Mouse (Mus musculus) heart, embryonic 12.5 days (tissue): ENCODE measurements around the gene Tspan15. TPM values are rescaled to one million over a fixed set of nuclear protein-coding genes. Genes with fewer than 3 reads are reported as not detected.

Experiments used
- ATAC-seq: fragments of 200-750 bp; cut with Nextera tagmentation; 2 replicates; pipeline ENCODE4 v1.8.0; 2017; ENCODE audit warnings: moderate TSS enrichment, moderate library complexity; ENCODE audit not compliant: insufficient number of reproducible peaks, low FRiP score
- H3K27ac ChIP-seq: fragments of 300-500 bp; sonication (generic); 2 replicates; pipeline ENCODE4 v1.5.1; 2016; ENCODE audit warnings: mild to moderate bottlenecking, moderate library complexity; ENCODE audit not compliant: poor library complexity, severe bottlenecking
- H3K27me3 ChIP-seq: fragments of 300-500 bp; sonication (generic); replicated peaks from 2 replicates; pipeline ENCODE4 v1.6.1; 2016; ENCODE audit warnings: mild to moderate bottlenecking, moderate library complexity
- H3K36me3 ChIP-seq: fragments of 300-500 bp; sonication (generic); 2 replicates; pipeline ENCODE4 v1.6.1; 2016; ENCODE audit warnings: mild to moderate bottlenecking, moderate library complexity
- H3K4me1 ChIP-seq: fragments of 300-500 bp; sonication (generic); replicated peaks from 2 replicates; pipeline ENCODE4 v1.6.1; 2016; ENCODE audit warnings: mild to moderate bottlenecking
- H3K4me2 ChIP-seq: fragments of 300-500 bp; sonication (generic); 2 replicates; pipeline ENCODE4 v1.6.1; 2016; ENCODE audit warnings: mild to moderate bottlenecking, moderate library complexity
- H3K4me3 ChIP-seq: fragments of 300-500 bp; sonication (generic); 2 replicates; pipeline ENCODE4 v1.5.1; 2016; ENCODE audit warnings: mild to moderate bottlenecking
- H3K9ac ChIP-seq: fragments of 300-500 bp; sonication (generic); 2 replicates; pipeline ENCODE4 v1.6.1; 2016; ENCODE audit warnings: mild to moderate bottlenecking, moderate library complexity
- H3K9me3 ChIP-seq: fragments of 300-500 bp; sonication (generic); replicated peaks from 2 replicates; pipeline ENCODE4 v1.6.1; 2016; ENCODE audit warnings: mild to moderate bottlenecking, moderate library complexity
- WGBS: fragments of 180-500 bp; shearing (Covaris S2); methylation state at CpG from one replicate; pipeline ENCODE4 v1.1.7; 2016; 5-methylcytosine and 5-hydroxymethylcytosine counted together
- microRNA-seq: library from miRNA; unstranded; fragments of <30 nt; microRNA quantifications from one replicate; pipeline ENCODE4, GENCODE M21; 2017
- polyA plus RNA-seq: library from polyadenylated mRNA; unstranded; fragments of >200 nt; fragmentation: Nextera tagmentation; extraction: Ambion mirVana; gene quantifications from 2 replicates; pipeline ENCODE4 v1.2.1, GENCODE M21; 2016

Gene Tspan15
- polyA plus RNA-seq, 1 experiment from 2014 or later = 5.7 TPM

DNA sequence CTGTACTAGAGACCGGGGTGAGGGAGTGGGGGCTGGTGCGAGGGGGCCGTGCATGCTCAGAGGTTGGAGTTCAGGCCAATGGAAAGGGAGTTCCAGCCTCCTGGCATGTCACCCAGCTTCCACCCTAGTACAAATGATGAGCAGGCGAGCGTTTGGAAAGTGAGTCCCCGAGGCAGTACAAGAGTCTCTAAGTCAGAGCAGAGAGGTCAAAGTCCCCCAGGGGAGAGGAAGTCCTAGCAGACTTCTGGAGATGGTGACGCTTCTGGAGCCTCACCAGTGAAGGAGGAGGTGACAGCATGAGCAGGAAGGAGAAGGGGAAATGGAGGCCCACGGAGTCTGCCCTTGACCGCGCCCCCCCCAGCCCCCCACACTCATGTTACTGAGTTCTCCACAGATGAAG is 68.6 kb downstream of the Tspan15 start:
- Histone ChIP-seq H3K27me3 (no peaks in the 10 kb centered on the region), H3K4me2 (no peak overlapping the region), H3K4me3 (no peak overlapping the region), H3K9ac (no peak overlapping the region), H3K9me3 (peaks cover 6% of the 10 kb centered on the region; the same call in 1 of the 2 replicates), H3K36me3 (no peaks in the 10 kb centered on the region), H3K27ac (no peak overlapping the region), H3K4me1 (no peaks in the 10 kb centered on the region)
- 53% methylated on average over 10 of the region's 10 CpGs for WGBS
- ATAC-seq = no peak

DNA sequence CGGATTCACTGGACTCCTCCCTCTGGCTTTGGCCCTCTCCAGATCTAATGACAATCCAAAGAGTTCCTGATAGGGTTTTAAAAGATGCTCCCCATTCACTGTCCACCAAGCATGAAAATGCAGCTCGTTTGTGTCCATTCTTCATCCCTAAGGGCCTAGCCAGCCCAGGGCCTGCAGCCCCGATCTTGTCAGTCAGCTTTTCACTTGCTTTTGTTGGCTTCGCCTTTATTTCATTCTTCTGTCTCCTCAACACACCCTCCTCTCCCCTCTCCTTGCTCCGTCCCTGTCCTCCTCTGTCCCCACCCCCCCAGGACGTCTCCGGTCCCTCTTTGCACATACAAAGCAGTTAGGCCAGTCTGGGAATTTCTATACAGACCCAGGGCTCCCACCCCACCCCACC is 81.1 kb downstream of the Tspan15 start:
- H3K9me3 ChIP-seq = no peaks in the 10 kb centered on the region; the same call in 1 of the 2 replicates
- H3K4me2 ChIP-seq = no peak overlapping the region
- H3K4me1 ChIP-seq = no peaks in the 10 kb centered on the region
- 59% methylated on average over 7 of the region's 7 CpGs for WGBS
- no peaks in the 10 kb centered on the region for H3K36me3 ChIP-seq
- H3K27me3 ChIP-seq = peaks cover 60% of the 10 kb centered on the region
- no peak overlapping the region for H3K9ac ChIP-seq
- no peak overlapping the region for H3K27ac ChIP-seq
- no peak for ATAC-seq
- no peak overlapping the region for H3K4me3 ChIP-seq

DNA sequence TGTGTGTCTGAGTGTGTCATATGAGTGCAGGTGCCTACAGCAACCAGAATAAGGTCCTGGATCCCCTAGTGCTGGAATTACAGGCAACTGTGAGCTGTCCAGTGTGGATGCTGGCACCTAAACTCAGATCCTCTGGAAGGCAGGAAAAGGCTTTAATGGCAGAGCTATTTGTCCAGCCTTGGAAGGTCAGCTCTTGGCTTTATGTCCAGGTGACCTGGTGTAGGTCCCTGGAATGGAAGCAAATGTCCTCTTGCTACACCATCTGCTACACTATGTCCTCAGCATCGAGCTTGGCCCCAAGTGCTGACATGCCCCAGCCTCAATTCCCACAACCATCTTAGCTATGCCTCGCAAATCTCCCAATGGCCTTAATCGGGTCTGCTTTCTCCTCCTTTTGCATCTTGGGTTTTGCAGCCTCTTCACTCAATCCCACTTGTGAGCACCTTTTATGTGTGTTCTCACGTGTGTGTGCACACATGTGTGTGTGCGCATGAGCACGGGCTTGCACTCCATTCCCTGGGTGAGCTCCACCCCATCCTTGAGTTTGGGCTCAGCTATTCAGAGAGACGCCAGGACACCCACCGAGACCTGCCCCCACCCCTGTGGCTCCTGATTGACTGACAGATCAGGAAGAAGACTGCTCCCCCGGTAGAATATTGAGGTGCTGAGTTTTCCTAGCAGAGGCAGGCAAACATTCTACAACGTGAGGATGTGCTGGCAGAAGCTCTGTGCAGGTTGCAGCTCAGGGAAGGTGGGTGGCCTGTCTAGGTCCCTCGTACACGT is 83.4 kb downstream of the Tspan15 start:
- WGBS = 51% methylated on average over 12 of the region's 12 CpGs
- no peaks in the 10 kb centered on the region for H3K9me3 ChIP-seq
- H3K9ac ChIP-seq = no peak overlapping the region
- ATAC-seq = no peak
- H3K27me3 ChIP-seq = peaks cover 75% of the 10 kb centered on the region
- H3K4me3 ChIP-seq = no peak overlapping the region
- H3K36me3 ChIP-seq = no peaks in the 10 kb centered on the region
- H3K27ac ChIP-seq = no peak overlapping the region
- H3K4me2 ChIP-seq = no peak overlapping the region
- H3K4me1 ChIP-seq = no peaks in the 10 kb centered on the region

GRCm38 (mm10) chr10:62145957-62146356 is 85.1 kb downstream of the Tspan15 start:
- no peaks in the 10 kb centered on the region for H3K4me1 ChIP-seq
- H3K27me3 ChIP-seq = peaks cover 73% of the 10 kb centered on the region
- no peaks in the 10 kb centered on the region for H3K9me3 ChIP-seq

DNA sequence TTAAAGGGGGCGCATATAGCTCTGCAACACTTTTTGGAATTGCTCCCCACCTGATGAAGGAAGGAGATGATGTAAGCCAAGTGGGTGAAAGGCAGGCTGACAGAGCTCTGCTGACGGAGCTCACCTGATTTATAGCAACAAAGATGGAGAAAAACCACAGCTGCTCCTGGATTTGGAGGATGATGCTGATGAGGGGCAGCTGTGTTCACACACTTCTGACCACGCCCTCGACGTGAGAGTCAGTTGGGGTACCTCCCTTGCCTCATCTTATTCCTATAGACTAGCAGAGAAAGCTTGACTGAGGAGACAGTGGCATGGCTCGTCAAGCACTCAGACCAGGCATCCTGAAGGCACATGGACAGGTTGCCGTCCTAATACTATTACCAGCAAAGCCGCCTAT is 87.2 kb downstream of the Tspan15 start, which contains the start of gene Fam241b:
TSS of gene Fam241b (minus strand) at position 101 of the 400 bp plus-strand sequence.
- Histone ChIP-seq H3K36me3 (no peaks in the 10 kb centered on the region), H3K4me2 (no peak within 1 kb of the TSS), H3K9me3 (no peaks in the 10 kb centered on the region), H3K4me3 (no peak within 1 kb of the TSS), H3K27me3 (peaks cover 69% of the 10 kb centered on the region), H3K27ac (no peak within 1 kb of the TSS), H3K4me1 (no peaks in the 10 kb centered on the region), H3K9ac (no peak within 1 kb of the TSS)
- WGBS = 55% methylated on average over 8 of the region's 8 CpGs
- no peak for ATAC-seq

More at GRCm38 (mm10) chr10:62145957-62146356, 85.1 kb downstream of the Tspan15 start:
- no peak for ATAC-seq
- no peak overlapping the region for H3K9ac ChIP-seq
- WGBS = 71% methylated on average over 5 of the region's 5 CpGs
- no peak overlapping the region for H3K4me2 ChIP-seq
- H3K27ac ChIP-seq = no peak overlapping the region
- no peak overlapping the region for H3K4me3 ChIP-seq
- H3K36me3 ChIP-seq = no peaks in the 10 kb centered on the region

- Histone ChIP-seq H3K4me3 (no peak overlapping the region), H3K9ac (no peak overlapping the region), H3K9me3 (no peaks in the 10 kb centered on the region), H3K27me3 (peaks cover 81% of the 10 kb centered on the region), H3K4me2 (no peak overlapping the region), H3K4me1 (peaks cover 7% of the 10 kb centered on the region; the same call in 1 of the 2 replicates), H3K36me3 (no peaks in the 10 kb centered on the region), H3K27ac (no peak overlapping the region)
- 17% methylated on average over 3 of the region's 3 CpGs for WGBS
- ATAC-seq = no peak
Measured at GRCm38 (mm10) chr10:62138040-62138439, 93.0 kb downstream of the Tspan15 start.

- WGBS = 18% methylated on average over 4 of the region's 4 CpGs
- H3K4me3 ChIP-seq = no peak overlapping the region
- no peaks in the 10 kb centered on the region for H3K9me3 ChIP-seq
- no peak overlapping the region for H3K9ac ChIP-seq
- no peak overlapping the region for H3K27ac ChIP-seq
- no peak overlapping the region for H3K4me2 ChIP-seq
- H3K27me3 ChIP-seq = peaks cover 89% of the 10 kb centered on the region
- H3K36me3 ChIP-seq = no peaks in the 10 kb centered on the region
- no peak for ATAC-seq
- peaks cover 12% of the 10 kb centered on the region for H3K4me1 ChIP-seq
Measured at GRCm38 (mm10) chr10:62137150-62137549, 93.9 kb downstream of the Tspan15 start.

DNA sequence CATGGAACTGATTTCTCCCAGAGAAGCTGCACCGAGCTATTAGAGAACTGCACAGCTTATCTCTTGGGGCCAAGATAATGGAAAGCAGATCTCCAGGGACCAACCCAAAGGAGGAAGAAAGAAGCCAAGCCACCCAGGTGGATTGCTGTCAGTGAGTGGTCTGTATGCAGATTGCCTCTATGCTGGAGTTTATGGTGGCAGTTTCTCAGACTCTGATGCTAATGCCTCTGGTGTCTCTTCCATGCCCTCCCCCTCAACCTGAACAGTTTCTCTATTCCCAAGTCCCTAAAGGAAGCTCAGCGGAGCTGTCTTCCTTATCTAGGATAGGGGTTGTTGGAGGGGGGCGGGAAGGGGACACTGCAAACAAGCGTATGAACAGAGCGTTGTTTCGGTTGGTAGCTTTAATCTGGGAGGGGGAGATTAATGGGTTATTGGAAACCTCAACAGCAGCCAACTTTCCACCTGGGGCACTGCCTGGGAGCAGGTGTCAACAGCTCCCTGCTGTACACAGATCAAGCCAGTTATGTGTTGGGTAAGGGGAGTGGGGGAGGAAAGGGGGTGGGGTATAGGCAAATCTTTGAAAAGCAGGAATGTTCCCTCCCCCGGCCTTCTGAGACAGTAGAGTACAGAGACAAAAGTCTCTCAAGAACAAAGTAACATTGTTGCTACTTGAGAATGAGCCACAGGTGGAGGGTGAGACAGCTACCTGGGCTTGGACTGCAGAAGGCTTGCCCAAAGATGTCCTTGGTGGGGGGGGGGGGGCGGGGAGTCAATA is 95.2 kb downstream of the Tspan15 start:
- 7% methylated on average over 7 of the region's 8 CpGs for WGBS
- H3K36me3 ChIP-seq = no peaks in the 10 kb centered on the region

More for the DNA sequence above, 95.2 kb downstream of the Tspan15 start:
- H3K4me3 ChIP-seq = no peak overlapping the region
- no peak overlapping the region for H3K27ac ChIP-seq
- no peak for ATAC-seq
- peaks cover 12% of the 10 kb centered on the region for H3K4me1 ChIP-seq
- H3K9ac ChIP-seq = no peak overlapping the region
- H3K4me2 ChIP-seq = no peak overlapping the region
- no peaks in the 10 kb centered on the region for H3K9me3 ChIP-seq
- H3K27me3 ChIP-seq = peaks cover 92% of the 10 kb centered on the region

Small RNAs within 50 kb of the gene (microRNA-seq; reads per million reads assigned to microRNA genes)
- not detected for gene Mir7662

Other genes with a start within 250 kb of the Tspan15 start
- gene Neurog3, start 98.2 kb downstream of the Tspan15 start, polyA plus RNA-seq = not detected in 2 replicates
- gene Fam241b, start 87.3 kb downstream of the Tspan15 start, polyA plus RNA-seq = 3.7 and 4.1 TPM in 2 replicates
- gene Tacr2, start 21.2 kb upstream of the Tspan15 start, polyA plus RNA-seq = not detected in 2 replicates
- gene Hk1, start 148.7 kb upstream of the Tspan15 start, polyA plus RNA-seq = 215 and 227 TPM in 2 replicates
- gene Hkdc1, start 191.2 kb upstream of the Tspan15 start, polyA plus RNA-seq = 0.22 and 0.26 TPM in 2 replicates
- gene 4930507D05Rik, start 218.2 kb upstream of the Tspan15 start, polyA plus RNA-seq = 0.63 and 0.69 TPM in 2 replicates
- 29.0 and 30.3 TPM in 2 replicates for gene Supv3l1, start 218.5 kb upstream of the Tspan15 start, polyA plus RNA-seq